Mouse (Mus musculus) neural tube, embryonic 13.5 days (tissue): ENCODE results near the gene Olfr1385. TPM values are rescaled to one million over a fixed set of nuclear protein-coding genes. Genes with fewer than 3 reads are reported as not detected.
A peak's percentile ranks its signal among the peaks of the same experiment; 100 is the strongest.
"Not testable (repeated sequence)": the region's sequence is repeated elsewhere in the genome, so short reads cannot be mapped to it uniquely, and the experiment has no call there.

Experiments used
- ATAC-seq: fragments of 200-750 bp; cut with Nextera tagmentation; 2 replicates; pipeline ENCODE4 v1.8.0; 2017; ENCODE audit warnings: low read depth, mild to moderate bottlenecking, moderate TSS enrichment, moderate library complexity
- H3K27ac ChIP-seq: fragments of 300-500 bp; sonication (generic); replicated peaks from 2 replicates; pipeline ENCODE4 v1.5.1; 2015; ENCODE audit warnings: moderate library complexity, mild to moderate bottlenecking, inconsistent platforms
- H3K27me3 ChIP-seq: fragments of 300-500 bp; sonication (generic); 2 replicates; pipeline ENCODE4 v1.6.1; 2015; ENCODE audit warnings: mild to moderate bottlenecking, inconsistent platforms
- H3K36me3 ChIP-seq: fragments of 300-500 bp; sonication (generic); 2 replicates; pipeline ENCODE4 v1.6.1; 2015; ENCODE audit warnings: mild to moderate bottlenecking, inconsistent platforms
- H3K4me1 ChIP-seq: fragments of 300-500 bp; sonication (generic); replicated peaks from 2 replicates; pipeline ENCODE4 v1.6.1; 2015; ENCODE audit warnings: inconsistent platforms
- H3K4me2 ChIP-seq: fragments of 300-500 bp; sonication (generic); 2 replicates; pipeline ENCODE4 v1.6.1; 2015; ENCODE audit warnings: inconsistent platforms, mild to moderate bottlenecking, moderate library complexity
- H3K4me3 ChIP-seq: fragments of 300-500 bp; sonication (generic); 2 replicates; pipeline ENCODE4 v1.5.1; 2015; ENCODE audit warnings: mild to moderate bottlenecking, inconsistent platforms
- H3K9ac ChIP-seq: fragments of 300-500 bp; sonication (generic); 2 replicates; pipeline ENCODE4 v1.6.1; 2015; ENCODE audit warnings: moderate library complexity, mild to moderate bottlenecking, inconsistent platforms
- H3K9me3 ChIP-seq: fragments of 300-500 bp; sonication (generic); 2 replicates; pipeline ENCODE4 v1.6.1; 2016; ENCODE audit warnings: inconsistent platforms
- WGBS: fragments of 180-500 bp; shearing (Covaris S2); methylation state at CpG from one replicate; pipeline ENCODE4 v1.1.7; 2015; 5-methylcytosine and 5-hydroxymethylcytosine counted together
- polyA plus RNA-seq: library from polyadenylated mRNA; unstranded; fragments of >200 nt; fragmentation: Nextera tagmentation; extraction: Ambion mirVana; gene quantifications from 2 replicates; pipeline ENCODE4 v1.2.1, GENCODE M21; 2015

Gene Olfr1385
- not detected in 2 replicates for polyA plus RNA-seq

- H3K9me3 ChIP-seq, H3K36me3 ChIP-seq, H3K27ac ChIP-seq, H3K9ac ChIP-seq, H3K4me3 ChIP-seq, ATAC-seq, H3K4me1 ChIP-seq, H3K4me2 ChIP-seq, H3K27me3 ChIP-seq: not testable (repeated sequence)
- WGBS: 96% methylated on average over 1 of the region's 1 CpGs
Measured at GRCm38 (mm10) chr11:49488770-49489169, at the start of gene Olfr1385. Gene Olfr1385 (plus strand): TSS chr11:49489070.

- no peaks in the 10 kb centered on the region for H3K4me1 ChIP-seq
- no peak within 1 kb of the TSS for H3K4me3 ChIP-seq
- ATAC-seq: no peak
- H3K36me3 ChIP-seq: no peaks in the 10 kb centered on the region
- WGBS: 86% methylated on average over 1 of the region's 1 CpGs
- no peak within 1 kb of the TSS for H3K27ac ChIP-seq
- H3K4me2 ChIP-seq: no peak within 1 kb of the TSS
- no peaks in the 10 kb centered on the region for H3K27me3 ChIP-seq
- no peak within 1 kb of the TSS for H3K9ac ChIP-seq
- H3K9me3 ChIP-seq: no peaks in the 10 kb centered on the region
Measured at GRCm38 (mm10) chr11:49455043-49455442, 33.8 kb upstream of the Olfr1385 start, which contains the start of gene Olfr1387. Gene Olfr1387 (plus strand): TSS chr11:49455343.

- WGBS: 85% methylated on average over 3 of the region's 3 CpGs
- not testable (repeated sequence) for H3K9me3 ChIP-seq, ATAC-seq, H3K4me3 ChIP-seq, H3K4me1 ChIP-seq, H3K27me3 ChIP-seq, H3K36me3 ChIP-seq, H3K9ac ChIP-seq, H3K4me2 ChIP-seq, H3K27ac ChIP-seq
Measured at GRCm38 (mm10) chr11:49464746-49465145, 24.1 kb upstream of the Olfr1385 start, which contains the start of gene Olfr1386. Gene Olfr1386 (plus strand): TSS chr11:49465046.

GRCm38 (mm10) chr11:49485973-49486372 is 2.9 kb upstream of the Olfr1385 start:
- Histone ChIP-seq H3K4me3 (no peak overlapping the region), H3K27ac (no peak overlapping the region), H3K27me3 (no peaks in the 10 kb centered on the region), H3K36me3 (no peaks in the 10 kb centered on the region), H3K4me1 (no peaks in the 10 kb centered on the region), H3K9ac (no peak overlapping the region), H3K9me3 (no peaks in the 10 kb centered on the region), H3K4me2 (no peak overlapping the region)
- no peak for ATAC-seq
- WGBS: 53% methylated on average over 4 of the region's 4 CpGs

GRCm38 (mm10) chr11:49518086-49518485 is 29.2 kb downstream of the Olfr1385 start:
- no peak overlapping the region for H3K9ac ChIP-seq
- H3K4me1 ChIP-seq: no peaks in the 10 kb centered on the region
- WGBS: 80% methylated on average over 5 of the region's 5 CpGs
- H3K4me3 ChIP-seq: no peak overlapping the region
- H3K36me3 ChIP-seq: no peaks in the 10 kb centered on the region
- H3K27ac ChIP-seq: no peak overlapping the region
- no peak overlapping the region for H3K4me2 ChIP-seq
- H3K9me3 ChIP-seq: no peaks in the 10 kb centered on the region
- no peaks in the 10 kb centered on the region for H3K27me3 ChIP-seq
- ATAC-seq: no peak

- Histone ChIP-seq H3K36me3 (no peaks in the 10 kb centered on the region), H3K4me3 (no peak within 1 kb of the TSS), H3K9ac (no peak within 1 kb of the TSS), H3K4me1 (no peaks in the 10 kb centered on the region), H3K27me3 (no peaks in the 10 kb centered on the region), H3K27ac (no peak within 1 kb of the TSS), H3K9me3 (no peaks in the 10 kb centered on the region), H3K4me2 (no peak within 1 kb of the TSS)
- no peak for ATAC-seq
Measured at GRCm38 (mm10) chr11:49519348-49519747, 30.5 kb downstream of the Olfr1385 start, which contains the start of gene Olfr1383. Gene Olfr1383 (plus strand): TSS chr11:49519648.

- Histone ChIP-seq H3K36me3 (no peaks in the 10 kb centered on the region), H3K27ac (no peak within 1 kb of the TSS), H3K9me3 (no peaks in the 10 kb centered on the region), H3K4me3 (no peak within 1 kb of the TSS), H3K4me2 (no peak within 1 kb of the TSS), H3K4me1 (no peaks in the 10 kb centered on the region), H3K9ac (no peak within 1 kb of the TSS), H3K27me3 (no peaks in the 10 kb centered on the region)
- WGBS: 87% methylated on average over 3 of the region's 3 CpGs
- ATAC-seq: no peak
Measured at GRCm38 (mm10) chr11:49527947-49528346, 39.1 kb downstream of the Olfr1385 start, which contains the start of gene Olfr1382. Gene Olfr1382 (plus strand): TSS chr11:49528247.

- H3K27ac ChIP-seq: no peak overlapping the region
- no peaks in the 10 kb centered on the region for H3K9me3 ChIP-seq
- H3K4me2 ChIP-seq: no peak overlapping the region
- H3K4me3 ChIP-seq: no peak overlapping the region
- H3K9ac ChIP-seq: no peak overlapping the region
- no peaks in the 10 kb centered on the region for H3K36me3 ChIP-seq
- no peak for ATAC-seq
- H3K4me1 ChIP-seq: no peaks in the 10 kb centered on the region
- no peaks in the 10 kb centered on the region for H3K27me3 ChIP-seq
Measured at GRCm38 (mm10) chr11:49532761-49533160, 43.9 kb downstream of the Olfr1385 start.

GRCm38 (mm10) chr11:49536631-49537030 is 47.8 kb downstream of the Olfr1385 start:
- not testable (repeated sequence) for H3K36me3 ChIP-seq, H3K4me3 ChIP-seq, H3K9ac ChIP-seq, H3K27me3 ChIP-seq, H3K9me3 ChIP-seq, H3K27ac ChIP-seq, H3K4me1 ChIP-seq, H3K4me2 ChIP-seq
- ATAC-seq: peak; percentile 47; the same call in 1 of the 2 replicates
- WGBS: 89% methylated on average over 2 of the region's 2 CpGs

GRCm38 (mm10) chr11:49543149-49543548 is 54.3 kb downstream of the Olfr1385 start, which contains the start of gene Olfr1381:
Gene Olfr1381 (plus strand): TSS chr11:49543449.
- not testable (repeated sequence) for H3K4me3 ChIP-seq, H3K4me2 ChIP-seq, ATAC-seq, H3K27me3 ChIP-seq, H3K27ac ChIP-seq, H3K4me1 ChIP-seq, H3K9ac ChIP-seq, H3K36me3 ChIP-seq, H3K9me3 ChIP-seq
- WGBS: 50% methylated on average over 3 of the region's 3 CpGs

Other genes starting within 250 kb of the Olfr1385 start
- gene Mgat1, start 244.9 kb upstream of the Olfr1385 start, polyA plus RNA-seq: 28.8 and 32.4 TPM in 2 replicates
- not detected in 2 replicates for gene Olfr1393, start 210.8 kb upstream of the Olfr1385 start, polyA plus RNA-seq
- gene Olfr1392, start 203.8 kb upstream of the Olfr1385 start, polyA plus RNA-seq: not detected in 2 replicates
- not detected in 2 replicates for gene Olfr10, start 184.3 kb upstream of the Olfr1385 start, polyA plus RNA-seq
- gene Olfr1391, start 166.3 kb upstream of the Olfr1385 start, polyA plus RNA-seq: not detected in 2 replicates
- not detected in 2 replicates for gene Olfr1390, start 153.9 kb upstream of the Olfr1385 start, polyA plus RNA-seq
- not detected in 2 replicates for gene Olfr1389, start 66.0 kb upstream of the Olfr1385 start, polyA plus RNA-seq
- gene Olfr1388, start 52.4 kb upstream of the Olfr1385 start, polyA plus RNA-seq: 0.06 TPM in 1 of 2 replicates, not detected in the other
- gene Olfr1387, start 33.7 kb upstream of the Olfr1385 start, polyA plus RNA-seq: not detected in 2 replicates
- not detected in 2 replicates for gene Olfr1386, start 24.0 kb upstream of the Olfr1385 start, polyA plus RNA-seq
- not detected in 2 replicates for gene Olfr1384, start 17.7 kb downstream of the Olfr1385 start, polyA plus RNA-seq
- not detected in 2 replicates for gene Olfr1383, start 30.6 kb downstream of the Olfr1385 start, polyA plus RNA-seq
- not detected in 2 replicates for gene Olfr1382, start 39.2 kb downstream of the Olfr1385 start, polyA plus RNA-seq
- not detected in 2 replicates for gene Olfr1381, start 54.4 kb downstream of the Olfr1385 start, polyA plus RNA-seq
- gene Olfr1380, start 67.8 kb downstream of the Olfr1385 start, polyA plus RNA-seq: not detected in 2 replicates
- 2.4 and 2.6 TPM in 2 replicates for gene Flt4, start 120.2 kb downstream of the Olfr1385 start, polyA plus RNA-seq
- not detected in 2 replicates for gene Scgb3a1, start 174.5 kb downstream of the Olfr1385 start, polyA plus RNA-seq
- 42.8 and 52.8 TPM in 2 replicates for gene Cnot6, start 223.7 kb downstream of the Olfr1385 start, polyA plus RNA-seq